Comparison of ENCODE assay signal across 23 mouse cellular contexts in genomic region chr13:103886503-103886902, GRCm38 (mm10). TPM values are rescaled to one million over a fixed set of nuclear protein-coding genes. Genes with fewer than 3 reads are reported as not detected.
DNase-seq lines count a peak whose midpoint lies in the region; ATAC-seq and TF ChIP-seq lines count a peak whose summit lies in the region.
"Had no signal": no experiment of that assay in that cellular context is flagged by ENCODE, and none has a peak within 500 bp of the region (broad histone marks: within the 10 kb centered on the region; RNA-seq: fewer than 3 reads in every experiment).

No protein-coding gene starts in this region.

- H3K4me1 ChIP-seq in megakaryocyte, embryonic 14.5 days: peaks cover 68% of the 10 kb centered on the region

- DNase-seq in 416B (ENCODE audit: low read depth): peak; percentile 71
- DNase-seq in urinary bladder, postnatal 4 days (ENCODE audit: low spot score in 2 of 2): no peak
- DNase-seq in gastrocnemius, adult 2 months: no peak
- no peak for DNase-seq in adrenal gland, adult 2 months
- DNase-seq: adrenal gland, adult 8-10 months; adrenal gland, postnatal 10 days; adrenal gland, postnatal 14 days; adrenal gland, postnatal 25 days; adrenal gland, postnatal 36 days; B cell, adult 2 months; cerebellum, adult 11 months; cerebellum, adult 11-12 months; cerebellum, adult 18-20 months; cerebellum, adult 2 months had no signal

- no peak overlapping the region for H3K27ac ChIP-seq in gastrocnemius, adult 2 months

- ATAC-seq in megakaryocyte, adult 5-6 weeks (ENCODE audit: poor library complexity, severe bottlenecking): no peak
- ATAC-seq in common myeloid progenitor, adult 5-6 weeks (replicated peaks; ENCODE audit: low read depth, poor library complexity, severe bottlenecking): peak; percentile 58; the same call in 1 of the 2 replicates
- peak; percentile 34; the same call in 1 of the 2 replicates for ATAC-seq in megakaryocyte progenitor cell, adult 5-6 weeks (replicated peaks; ENCODE audit: poor library complexity)
- ATAC-seq: activated CD4-positive, CD25-positive, alpha-beta regulatory T cell, adult 4 months; CD4-positive, CD25-positive, alpha-beta regulatory T cell, adult 4 months; Patski had no signal

- no peaks in the 10 kb centered on the region for H3K27me3 ChIP-seq in megakaryocyte, embryonic 14.5 days (replicated peaks)
- H3K27me3 ChIP-seq: CH12.LX, Patski had no signal

- no peak for TF ChIP-seq CTCF in gastrocnemius, adult 2 months (IDR thresholded peaks at IDR 0.05)

- no peaks in the 10 kb centered on the region for H3K9me3 ChIP-seq in megakaryocyte, embryonic 14.5 days
- H3K9me3 ChIP-seq: G1E had no signal

- H3K4me3 ChIP-seq in megakaryocyte, embryonic 14.5 days (replicated peaks): peak overlapping the region; percentile 71
- no peak overlapping the region for H3K4me3 ChIP-seq in gastrocnemius, adult 2 months

- intact Hi-C loops in gastrocnemius, adult 2 months (cut with DNase I): no loop called here

- H3K36me3 ChIP-seq in megakaryocyte, embryonic 14.5 days (replicated peaks; ENCODE audit: low read length): peaks cover 62% of the 10 kb centered on the region

RNA-seq across cellular contexts. Expression of gene Erbin, which starts 33.8 kb away (rescaled TPM):
- 1.3 and 6.6 TPM in 2 replicates for polyA plus RNA-seq in megakaryocyte, embryonic 14.5 days (2012; ENCODE audit: insufficient read depth, low replicate concordance)
- total RNA-seq in megakaryocyte, adult 5-6 weeks (2015): 85.4 and 98.6 TPM in 2 replicates
- total RNA-seq in megakaryocyte, adult 5-6 weeks (2017): 84.8 and 96.9 TPM in 2 replicates
- total RNA-seq in common myeloid progenitor, adult 5-6 weeks (2017): 143 and 174 TPM in 2 replicates
- total RNA-seq in megakaryocyte progenitor cell, adult 5-6 weeks (2015): 86.9 and 96.9 TPM in 2 replicates
- 72.9 and 92.5 TPM in 2 replicates for total RNA-seq in megakaryocyte progenitor cell, adult 5-6 weeks (2017)
- 10 to 100 TPM; 40.6 to 45.3 TPM for total RNA-seq in gastrocnemius, adult 2 months (2021)
- 10 to 100 TPM; 88.6 to 88.9 TPM for total RNA-seq in adrenal gland, adult 2 months (2021)
- polyA plus RNA-seq in adrenal gland, adult 2 months (2012; rRNA removed): 4.3 and 5.8 TPM in 2 replicates
